Mouse (Mus musculus): ENCODE measurements around the gene Zswim5. TPM values are rescaled to one million over a fixed set of nuclear protein-coding genes. Genes with fewer than 3 reads are reported as not detected.

The Zswim5 gene
- polyA plus RNA-seq, 1 experiment from 2014 or later = 11.1 TPM

- Histone ChIP-seq H3K4me2 (ENCODE audit: low read length) (no peak overlapping the region), H3K36me3 (ENCODE audit: control insufficient read depth, insufficient read depth, low read length) (no peaks in the 10 kb centered on the region), H3K4me1 (ENCODE audit: control insufficient read depth, insufficient read depth, low read length) (peaks cover 6% of the 10 kb centered on the region), H3K27ac (ENCODE audit: low read depth, low read length) (no peak overlapping the region), H3K9me3 (replicated peaks; ENCODE audit: control insufficient read depth, low read length) (no peaks in the 10 kb centered on the region), H3K27me3 (replicated peaks; ENCODE audit: control insufficient read depth, insufficient read depth, low read length) (no peaks in the 10 kb centered on the region), H3K9ac (ENCODE audit: low read length) (no peak overlapping the region), H3K4me3 (ENCODE audit: low read depth, low read length) (no peak overlapping the region)
- 20% methylated on average over 2 of the region's 2 CpGs for WGBS
- ATAC-seq = 0 out of 2 replicates have a peak, but pooled peaks have one; percentile 23
- peak; percentile 14 for DNase-seq (ENCODE audit: low spot score)
Observed at GRCm38 (mm10) chr4:116854286-116854685, 22.9 kb upstream of the Zswim5 start.

DNA sequence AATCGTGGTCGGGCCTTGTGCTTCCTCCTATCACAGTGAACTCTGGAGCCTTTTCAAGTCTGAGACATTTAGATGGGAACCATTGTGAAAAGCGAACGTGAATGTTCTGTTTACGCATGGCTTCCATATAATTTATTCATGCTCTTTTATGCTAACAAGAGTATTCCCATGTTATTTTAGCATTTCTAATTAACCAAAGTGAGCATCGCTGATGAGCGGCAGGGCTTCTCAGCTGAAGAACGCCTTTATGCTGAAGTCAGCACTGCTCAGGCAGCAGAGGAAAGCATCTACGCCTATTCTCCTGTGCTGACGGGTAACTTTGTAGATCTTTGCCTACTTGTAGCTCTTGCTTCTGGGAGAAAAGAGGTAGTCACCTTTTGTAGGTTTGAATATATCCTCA, 20.0 kb upstream of the Zswim5 start:
- Histone ChIP-seq H3K4me2 (ENCODE audit: low read length) (no peak overlapping the region), H3K27ac (ENCODE audit: low read depth, low read length) (no peak overlapping the region), H3K4me3 (ENCODE audit: low read depth, low read length) (no peak overlapping the region), H3K4me1 (ENCODE audit: control insufficient read depth, insufficient read depth, low read length) (peaks cover 6% of the 10 kb centered on the region), H3K36me3 (ENCODE audit: control insufficient read depth, insufficient read depth, low read length) (no peaks in the 10 kb centered on the region), H3K27me3 (replicated peaks; ENCODE audit: control insufficient read depth, insufficient read depth, low read length) (no peaks in the 10 kb centered on the region), H3K9me3 (replicated peaks; ENCODE audit: control insufficient read depth, low read length) (no peaks in the 10 kb centered on the region), H3K9ac (ENCODE audit: low read length) (no peak overlapping the region)
- peak; percentile 57 for ATAC-seq
- WGBS = 32% methylated on average over 10 of the region's 10 CpGs
- peak; percentile 71 for DNase-seq (ENCODE audit: low spot score)

DNA sequence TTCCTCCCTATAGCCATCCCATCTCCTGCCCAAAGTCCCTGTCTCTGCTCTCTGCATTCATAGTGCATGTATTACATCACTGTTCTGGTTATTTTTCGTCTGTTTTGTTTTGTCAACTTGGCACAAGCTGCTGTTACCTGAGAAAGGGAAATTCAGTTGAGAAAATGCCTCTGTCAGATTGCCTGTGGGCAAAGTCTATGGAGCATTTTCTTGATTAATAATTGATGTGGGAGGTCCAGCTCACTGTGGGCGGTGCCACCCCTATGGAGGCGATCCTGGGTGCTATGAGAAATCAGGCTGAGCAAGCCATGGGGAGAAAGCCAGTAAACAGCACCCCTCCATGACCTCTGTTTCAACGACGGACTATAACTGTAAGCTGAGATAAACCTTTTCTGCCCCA, 17.5 kb upstream of the Zswim5 start:
- Histone ChIP-seq H3K27me3 (replicated peaks; ENCODE audit: control insufficient read depth, insufficient read depth, low read length) (no peaks in the 10 kb centered on the region), H3K36me3 (ENCODE audit: control insufficient read depth, insufficient read depth, low read length) (no peaks in the 10 kb centered on the region), H3K4me2 (ENCODE audit: low read length) (no peak overlapping the region), H3K9me3 (replicated peaks; ENCODE audit: control insufficient read depth, low read length) (no peaks in the 10 kb centered on the region), H3K4me3 (ENCODE audit: low read depth, low read length) (no peak overlapping the region), H3K9ac (ENCODE audit: low read length) (no peak overlapping the region), H3K27ac (ENCODE audit: low read depth, low read length) (no peak overlapping the region), H3K4me1 (ENCODE audit: control insufficient read depth, insufficient read depth, low read length) (peaks cover 2% of the 10 kb centered on the region)
- DNase-seq (ENCODE audit: low spot score) (no peak), ATAC-seq (no peak)
- WGBS = 78% methylated on average over 5 of the region's 5 CpGs

- WGBS = 77% methylated on average over 8 of the region's 8 CpGs
- DNase-seq (ENCODE audit: low spot score) (no peak), ATAC-seq (no peak)
- H3K27ac ChIP-seq (ENCODE audit: low read depth, low read length) = no peak overlapping the region
- no peaks in the 10 kb centered on the region for H3K36me3 ChIP-seq (ENCODE audit: control insufficient read depth, insufficient read depth, low read length)
- no peaks in the 10 kb centered on the region for H3K27me3 ChIP-seq (replicated peaks; ENCODE audit: control insufficient read depth, insufficient read depth, low read length)
- H3K4me1 ChIP-seq (ENCODE audit: control insufficient read depth, insufficient read depth, low read length) = no peaks in the 10 kb centered on the region
- H3K4me2 ChIP-seq (ENCODE audit: low read length) = no peak overlapping the region
- H3K9ac ChIP-seq (ENCODE audit: low read length) = no peak overlapping the region
- H3K9me3 ChIP-seq (replicated peaks; ENCODE audit: control insufficient read depth, low read length) = no peaks in the 10 kb centered on the region
- H3K4me3 ChIP-seq (ENCODE audit: low read depth, low read length) = no peak overlapping the region
Observed at GRCm38 (mm10) chr4:116862023-116862422, 15.2 kb upstream of the Zswim5 start.

GRCm38 (mm10) chr4:116869898-116870297, 7.3 kb upstream of the Zswim5 start:
- Histone ChIP-seq H3K27me3 (replicated peaks; ENCODE audit: control insufficient read depth, insufficient read depth, low read length) (no peaks in the 10 kb centered on the region), H3K9me3 (replicated peaks; ENCODE audit: control insufficient read depth, low read length) (no peaks in the 10 kb centered on the region), H3K27ac (ENCODE audit: low read depth, low read length) (no peak overlapping the region), H3K4me1 (ENCODE audit: control insufficient read depth, insufficient read depth, low read length) (no peaks in the 10 kb centered on the region), H3K36me3 (ENCODE audit: control insufficient read depth, insufficient read depth, low read length) (no peaks in the 10 kb centered on the region), H3K9ac (ENCODE audit: low read length) (no peak overlapping the region), H3K4me3 (ENCODE audit: low read depth, low read length) (no peak overlapping the region), H3K4me2 (ENCODE audit: low read length) (no peak overlapping the region)
- WGBS = 82% methylated on average over 3 of the region's 3 CpGs
- no peak for DNase-seq (ENCODE audit: low spot score)
- no peak for ATAC-seq

- Histone ChIP-seq H3K36me3 (ENCODE audit: control insufficient read depth, insufficient read depth, low read length) (no peaks in the 10 kb centered on the region), H3K9ac (ENCODE audit: low read length) (no peak overlapping the region), H3K4me3 (ENCODE audit: low read depth, low read length) (no peak overlapping the region), H3K4me1 (ENCODE audit: control insufficient read depth, insufficient read depth, low read length) (peaks cover 4% of the 10 kb centered on the region; the same call in 1 of the 2 replicates), H3K4me2 (ENCODE audit: low read length) (no peak overlapping the region), H3K27me3 (replicated peaks; ENCODE audit: control insufficient read depth, insufficient read depth, low read length) (no peaks in the 10 kb centered on the region), H3K27ac (ENCODE audit: low read depth, low read length) (no peak overlapping the region), H3K9me3 (replicated peaks; ENCODE audit: control insufficient read depth, low read length) (no peaks in the 10 kb centered on the region)
- no peak for DNase-seq (ENCODE audit: low spot score)
- 87% methylated on average over 4 of the region's 4 CpGs for WGBS
- no peak for ATAC-seq
Observed at GRCm38 (mm10) chr4:116874595-116874994, 2.6 kb upstream of the Zswim5 start.

DNA sequence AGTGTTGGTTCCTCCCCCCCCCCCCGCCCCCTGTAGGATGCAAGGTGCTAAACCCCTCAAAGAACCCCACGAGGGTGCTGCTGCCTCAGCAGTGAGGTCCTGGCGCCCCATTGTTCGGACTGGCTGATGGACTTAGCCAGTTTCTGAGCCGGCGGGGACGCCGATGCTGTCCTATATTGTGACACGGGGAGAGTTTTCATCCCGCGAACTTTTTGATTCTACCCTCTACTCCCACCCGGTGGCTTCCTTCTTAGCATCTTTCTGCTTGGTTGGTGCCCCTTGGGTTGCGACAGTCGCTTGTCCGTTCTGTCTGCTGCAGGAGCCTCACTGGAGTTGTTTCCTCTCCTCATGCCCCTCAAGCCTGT, 564 bp upstream of the Zswim5 start:
- ATAC-seq (peak; percentile 59), DNase-seq (ENCODE audit: low spot score) (peak; percentile 79)
- Histone ChIP-seq H3K27me3 (replicated peaks; ENCODE audit: control insufficient read depth, insufficient read depth, low read length) (no peaks in the 10 kb centered on the region), H3K27ac (ENCODE audit: low read depth, low read length) (peak overlapping the region; percentile 99), H3K4me1 (ENCODE audit: control insufficient read depth, insufficient read depth, low read length) (peaks cover 4% of the 10 kb centered on the region; the same call in 1 of the 2 replicates), H3K4me2 (ENCODE audit: low read length) (peak overlapping the region; percentile 69), H3K9me3 (replicated peaks; ENCODE audit: control insufficient read depth, low read length) (no peaks in the 10 kb centered on the region), H3K36me3 (ENCODE audit: control insufficient read depth, insufficient read depth, low read length) (no peaks in the 10 kb centered on the region), H3K4me3 (ENCODE audit: low read depth, low read length) (peak overlapping the region; percentile 86), H3K9ac (ENCODE audit: low read length) (peak overlapping the region; percentile 93)
- WGBS = under 1% methylated on average over 15 of the region's 15 CpGs

GRCm38 (mm10) chr4:116877729-116878321, 649 bp downstream of the Zswim5 start:
- Histone ChIP-seq H3K4me3 (ENCODE audit: low read depth, low read length) (peak overlapping the region; percentile 86), H3K9ac (ENCODE audit: low read length) (peak overlapping the region; percentile 93), H3K9me3 (replicated peaks; ENCODE audit: control insufficient read depth, low read length) (no peaks in the 10 kb centered on the region), H3K27me3 (replicated peaks; ENCODE audit: control insufficient read depth, insufficient read depth, low read length) (no peaks in the 10 kb centered on the region), H3K27ac (ENCODE audit: low read depth, low read length) (peak overlapping the region; percentile 99), H3K36me3 (ENCODE audit: control insufficient read depth, insufficient read depth, low read length) (no peaks in the 10 kb centered on the region), H3K4me1 (ENCODE audit: control insufficient read depth, insufficient read depth, low read length) (peaks cover 4% of the 10 kb centered on the region; the same call in 1 of the 2 replicates), H3K4me2 (ENCODE audit: low read length) (peak overlapping the region; percentile 69)
- peak; percentile 70 for DNase-seq (ENCODE audit: low spot score)
- WGBS = under 1% methylated on average over 36 of the region's 57 CpGs
- peak; percentile 11 for ATAC-seq

- Histone ChIP-seq H3K9me3 (replicated peaks; ENCODE audit: control insufficient read depth, low read length) (no peaks in the 10 kb centered on the region), H3K36me3 (ENCODE audit: control insufficient read depth, insufficient read depth, low read length) (no peaks in the 10 kb centered on the region), H3K4me2 (ENCODE audit: low read length) (peak overlapping the region; percentile 69), H3K4me3 (ENCODE audit: low read depth, low read length) (peak overlapping the region; percentile 86), H3K27ac (ENCODE audit: low read depth, low read length) (peak overlapping the region; percentile 99), H3K9ac (ENCODE audit: low read length) (peak overlapping the region; percentile 93), H3K4me1 (ENCODE audit: control insufficient read depth, insufficient read depth, low read length) (peaks cover 4% of the 10 kb centered on the region; the same call in 1 of the 2 replicates), H3K27me3 (replicated peaks; ENCODE audit: control insufficient read depth, insufficient read depth, low read length) (no peaks in the 10 kb centered on the region)
- WGBS = 1% methylated on average over 11 of the region's 11 CpGs
- peak; percentile 93 for DNase-seq (ENCODE audit: low spot score)
- peak; percentile 35; the same call in 1 of the 2 replicates for ATAC-seq
Observed at GRCm38 (mm10) chr4:116878491-116878890, 1.3 kb downstream of the Zswim5 start.
